Mouse (Mus musculus) erythroblast, embryonic 14.5 days (primary cell): Measurements from ENCODE around the gene Ncs1.

Experiments
- GATA1 ChIP-seq: IDR thresholded peaks from 2 replicates; pipeline ENCODE4 v1.6.1; 2012; ENCODE audit warnings: low read length, inconsistent platforms, mixed read lengths
- TAL1 ChIP-seq: IDR thresholded peaks from 3 replicates; pipeline ENCODE4 v1.6.1; 2012; ENCODE audit warnings: low read length, inconsistent platforms, mixed read lengths

GRCm38 (mm10) chr2:31241639-31242038, 4.0 kb upstream of the Ncs1 start:
- no peak for TF ChIP-seq GATA1
- no peak for TF ChIP-seq TAL1
